Mouse (Mus musculus) midbrain, embryonic 13.5 days (tissue): ENCODE measurements at regions not wholly inside any gene's neighbourhood (a gene's known extent, or its start where the extent isn't known, plus 50 kb on each side); places are given as distances from the start of the nearest gene placed in this dataset.

Source experiments
- ATAC-seq: fragments of 200-750 bp; cut with Nextera tagmentation; 2 replicates; pipeline ENCODE4 v1.8.0; 2017; ENCODE audit warnings: mild to moderate bottlenecking, moderate TSS enrichment, moderate library complexity
- H3K27ac ChIP-seq: fragments of 300-500 bp; sonication (generic); 2 replicates; pipeline ENCODE4 v1.5.1; 2015; ENCODE audit warnings: inconsistent platforms, mild to moderate bottlenecking, moderate library complexity
- H3K27me3 ChIP-seq: fragments of 300-500 bp; sonication (generic); 2 replicates; pipeline ENCODE4 v1.6.1; 2015; ENCODE audit warnings: mild to moderate bottlenecking, inconsistent platforms
- H3K36me3 ChIP-seq: fragments of 300-500 bp; sonication (generic); 2 replicates; pipeline ENCODE4 v1.6.1; 2015; ENCODE audit warnings: mild to moderate bottlenecking, inconsistent platforms
- H3K4me1 ChIP-seq: fragments of 300-500 bp; sonication (generic); replicated peaks from 2 replicates; pipeline ENCODE4 v1.6.1; 2015; ENCODE audit warnings: inconsistent platforms
- H3K4me2 ChIP-seq: fragments of 300-500 bp; sonication (generic); replicated peaks from 2 replicates; pipeline ENCODE4 v1.6.1; 2015; ENCODE audit warnings: moderate library complexity, mild to moderate bottlenecking, inconsistent platforms
- H3K4me3 ChIP-seq: fragments of 300-500 bp; sonication (generic); replicated peaks from 2 replicates; pipeline ENCODE4 v1.5.1; 2015; ENCODE audit warnings: mild to moderate bottlenecking, inconsistent platforms
- H3K9ac ChIP-seq: fragments of 300-500 bp; sonication (generic); replicated peaks from 2 replicates; pipeline ENCODE4 v1.6.1; 2015; ENCODE audit warnings: mild to moderate bottlenecking, inconsistent platforms
- H3K9me3 ChIP-seq: fragments of 300-500 bp; sonication (generic); 2 replicates; pipeline ENCODE4 v1.6.1; 2016; ENCODE audit warnings: mild to moderate bottlenecking, inconsistent platforms
- WGBS: fragments of 180-500 bp; shearing (Covaris S2); methylation state at CpG from one replicate; pipeline ENCODE4 v1.1.7; 2015; 5-methylcytosine and 5-hydroxymethylcytosine counted together

- no peaks in the 10 kb centered on the region for H3K27me3 ChIP-seq
Observed at GRCm38 (mm10) chr11:28697644-28698480, 113.7 kb upstream of the Ccdc85a start.

GRCm38 (mm10) chr11:28695031-28695430 lies 110.9 kb upstream of the Ccdc85a start:
- ATAC-seq, result no peak
- Histone ChIP-seq H3K9me3 (no peaks in the 10 kb centered on the region), H3K36me3 (no peaks in the 10 kb centered on the region), H3K27ac (no peak overlapping the region), H3K4me2 (no peak overlapping the region), H3K9ac (no peak overlapping the region), H3K4me3 (no peak overlapping the region), H3K27me3 (no peaks in the 10 kb centered on the region), H3K4me1 (peaks cover 7% of the 10 kb centered on the region; the same call in 1 of the 2 replicates)
- 93% methylated on average over 3 of the region's 3 CpGs for WGBS

More at GRCm38 (mm10) chr11:28697644-28698480, 113.7 kb upstream of the Ccdc85a start:
- no peak overlapping the region for H3K4me3 ChIP-seq
- WGBS, result 46% methylated on average over 8 of the region's 8 CpGs
- H3K27ac ChIP-seq, result peak overlapping the region; percentile 49
- no peak overlapping the region for H3K4me2 ChIP-seq
- H3K4me1 ChIP-seq, result peaks cover 4% of the 10 kb centered on the region; the same call in 1 of the 2 replicates
- no peaks in the 10 kb centered on the region for H3K9me3 ChIP-seq
- no peaks in the 10 kb centered on the region for H3K36me3 ChIP-seq
- H3K9ac ChIP-seq, result no peak overlapping the region
- peak; percentile 82 for ATAC-seq

- H3K27me3 ChIP-seq, result no peaks in the 10 kb centered on the region
- H3K9ac ChIP-seq, result no peak overlapping the region
- H3K36me3 ChIP-seq, result no peaks in the 10 kb centered on the region
- H3K4me1 ChIP-seq, result peaks cover 7% of the 10 kb centered on the region; the same call in 1 of the 2 replicates
- H3K4me3 ChIP-seq, result no peak overlapping the region
- no peaks in the 10 kb centered on the region for H3K9me3 ChIP-seq
- 73% methylated on average over 1 of the region's 1 CpGs for WGBS
- no peak overlapping the region for H3K27ac ChIP-seq
- ATAC-seq, result no peak
- no peak overlapping the region for H3K4me2 ChIP-seq
Observed at GRCm38 (mm10) chr11:28693303-28693702, 109.2 kb upstream of the Ccdc85a start.

GRCm38 (mm10) chr11:28692263-28693194 lies 108.4 kb upstream of the Ccdc85a start:
- Histone ChIP-seq H3K4me2 (no peak overlapping the region), H3K9me3 (no peaks in the 10 kb centered on the region), H3K4me1 (0 out of 2 replicates have a peak, but pooled peaks cover 4% of the 10 kb centered on the region), H3K9ac (no peak overlapping the region), H3K27me3 (no peaks in the 10 kb centered on the region), H3K36me3 (no peaks in the 10 kb centered on the region), H3K27ac (no peak overlapping the region), H3K4me3 (no peak overlapping the region)
- 40% methylated on average over 3 of the region's 3 CpGs for WGBS
- ATAC-seq, result peak; percentile 82

GRCm38 (mm10) chr11:28688436-28688835 lies 104.3 kb upstream of the Ccdc85a start:
- Histone ChIP-seq H3K36me3 (no peaks in the 10 kb centered on the region), H3K9ac (no peak overlapping the region), H3K4me3 (no peak overlapping the region), H3K4me1 (0 out of 2 replicates have a peak, but pooled peaks cover 9% of the 10 kb centered on the region), H3K27me3 (no peaks in the 10 kb centered on the region), H3K9me3 (no peaks in the 10 kb centered on the region), H3K4me2 (no peak overlapping the region), H3K27ac (no peak overlapping the region)
- 81% methylated on average over 1 of the region's 1 CpGs for WGBS
- no peak for ATAC-seq

GRCm38 (mm10) chr11:28685407-28685806 lies 101.3 kb upstream of the Ccdc85a start:
- Histone ChIP-seq H3K36me3 (no peaks in the 10 kb centered on the region), H3K9me3 (no peaks in the 10 kb centered on the region), H3K4me1 (0 out of 2 replicates have a peak, but pooled peaks cover 5% of the 10 kb centered on the region), H3K27me3 (no peaks in the 10 kb centered on the region), H3K9ac (no peak overlapping the region), H3K27ac (no peak overlapping the region), H3K4me3 (no peak overlapping the region), H3K4me2 (no peak overlapping the region)
- ATAC-seq, result no peak

GRCm38 (mm10) chr11:28681311-28681710 lies 97.2 kb upstream of the Ccdc85a start:
- ATAC-seq, result no peak
- Histone ChIP-seq H3K4me1 (0 out of 2 replicates have a peak, but pooled peaks cover 9% of the 10 kb centered on the region), H3K27me3 (no peaks in the 10 kb centered on the region), H3K4me3 (no peak overlapping the region), H3K9me3 (no peaks in the 10 kb centered on the region), H3K9ac (no peak overlapping the region), H3K36me3 (no peaks in the 10 kb centered on the region), H3K4me2 (no peak overlapping the region; the same call in 1 of the 2 replicates), H3K27ac (no peak overlapping the region; the same call in 1 of the 2 replicates)
- WGBS, result 70% methylated on average over 3 of the region's 3 CpGs

GRCm38 (mm10) chr11:28670765-28671164 lies 86.6 kb upstream of the Ccdc85a start:
- H3K4me1 ChIP-seq, result no peaks in the 10 kb centered on the region
- no peak overlapping the region for H3K4me3 ChIP-seq
- H3K27me3 ChIP-seq, result no peaks in the 10 kb centered on the region
- H3K36me3 ChIP-seq, result no peaks in the 10 kb centered on the region
- H3K9ac ChIP-seq, result no peak overlapping the region
- H3K4me2 ChIP-seq, result no peak overlapping the region
- H3K9me3 ChIP-seq, result no peaks in the 10 kb centered on the region
- no peak for ATAC-seq
- no peak overlapping the region for H3K27ac ChIP-seq

GRCm38 (mm10) chr11:28669359-28669758 lies 85.2 kb upstream of the Ccdc85a start:
- H3K4me2 ChIP-seq, result no peak overlapping the region
- H3K36me3 ChIP-seq, result no peaks in the 10 kb centered on the region
- H3K4me1 ChIP-seq, result no peaks in the 10 kb centered on the region
- no peak overlapping the region for H3K4me3 ChIP-seq
- no peaks in the 10 kb centered on the region for H3K9me3 ChIP-seq
- WGBS, result 89% methylated on average over 4 of the region's 4 CpGs
- H3K27me3 ChIP-seq, result no peaks in the 10 kb centered on the region
- H3K27ac ChIP-seq, result no peak overlapping the region
- ATAC-seq, result no peak
- no peak overlapping the region for H3K9ac ChIP-seq

- no peaks in the 10 kb centered on the region for H3K4me1 ChIP-seq
- H3K4me2 ChIP-seq, result no peak overlapping the region
- H3K9me3 ChIP-seq, result no peaks in the 10 kb centered on the region
- ATAC-seq, result no peak
- no peak overlapping the region for H3K27ac ChIP-seq
- no peak overlapping the region for H3K9ac ChIP-seq
- 74% methylated on average over 4 of the region's 4 CpGs for WGBS
- H3K27me3 ChIP-seq, result no peaks in the 10 kb centered on the region
- no peaks in the 10 kb centered on the region for H3K36me3 ChIP-seq
- H3K4me3 ChIP-seq, result no peak overlapping the region
Observed at GRCm38 (mm10) chr11:28660377-28660776, 76.3 kb upstream of the Ccdc85a start.

- no peak for ATAC-seq
- no peaks in the 10 kb centered on the region for H3K36me3 ChIP-seq
- no peak overlapping the region for H3K27ac ChIP-seq
- no peaks in the 10 kb centered on the region for H3K27me3 ChIP-seq
- H3K9me3 ChIP-seq, result no peaks in the 10 kb centered on the region
- H3K4me3 ChIP-seq, result no peak overlapping the region
- H3K4me2 ChIP-seq, result no peak overlapping the region
- 90% methylated on average over 12 of the region's 12 CpGs for WGBS
- H3K4me1 ChIP-seq, result no peaks in the 10 kb centered on the region
- H3K9ac ChIP-seq, result no peak overlapping the region
Observed at GRCm38 (mm10) chr11:28655169-28655846, 71.2 kb upstream of the Ccdc85a start.
